Mouse (Mus musculus): Measurements from ENCODE around the gene Slc24a5. TPM values are rescaled to one million over a fixed set of nuclear protein-coding genes. Genes with fewer than 3 reads are reported as not detected.

Gene Slc24a5
- total and polyA plus RNA-seq, 2 experiments from 2014 or later = 1.4 to 6.6 TPM

- ATAC-seq = no peak
- WGBS = 64% methylated on average over 6 of the region's 6 CpGs
Observed at GRCm38 (mm10) chr2:125119381-125120110, 51.6 kb downstream of the Slc24a5 start.

GRCm38 (mm10) chr2:125122288-125122623, 54.3 kb downstream of the Slc24a5 start:
- H3K9me3 ChIP-seq (ENCODE audit: low read length) = no peaks in the 10 kb centered on the region
- H3K36me3 ChIP-seq (ENCODE audit: insufficient read depth, low read length) = no peaks in the 10 kb centered on the region
- H3K4me2 ChIP-seq (ENCODE audit: low read depth, low read length) = peak overlapping the region; percentile 70
- 5% methylated on average over 4 of the region's 4 CpGs for WGBS
- peak overlapping the region; percentile 59 for H3K4me3 ChIP-seq (ENCODE audit: low read length)
- no peaks in the 10 kb centered on the region for H3K27me3 ChIP-seq (ENCODE audit: insufficient read depth, low read length)
- H3K27ac ChIP-seq = peak overlapping the region; percentile 97
- 0 out of 2 replicates have a peak, but pooled peaks cover 9% of the 10 kb centered on the region for H3K4me1 ChIP-seq (ENCODE audit: insufficient read depth, low read length)
- ATAC-seq (peak; percentile 41; the same call in 1 of the 2 replicates), DNase-seq (ENCODE audit: low spot score) (peak; percentile 53)
- no peak for TF ChIP-seq CTCF (IDR thresholded peaks at IDR 0.05; ENCODE audit: low read depth)
- H3K9ac ChIP-seq (replicated peaks; ENCODE audit: low read length) = peak overlapping the region; percentile 93

More at GRCm38 (mm10) chr2:125119381-125120110, 51.6 kb downstream of the Slc24a5 start:
- Histone ChIP-seq H3K4me1 (ENCODE audit: insufficient read depth, low read length) (0 out of 2 replicates have a peak, but pooled peaks cover 9% of the 10 kb centered on the region), H3K36me3 (ENCODE audit: insufficient read depth, low read length) (peaks cover 8% of the 10 kb centered on the region; the same call in 1 of the 2 replicates), H3K4me2 (ENCODE audit: low read depth, low read length) (0 out of 2 replicates have a peak overlapping the region, but pooled peaks have one; percentile 0), H3K9ac (replicated peaks; ENCODE audit: low read length) (no peak overlapping the region), H3K9me3 (ENCODE audit: low read length) (no peaks in the 10 kb centered on the region), H3K27ac (no peak overlapping the region), H3K27me3 (ENCODE audit: insufficient read depth, low read length) (no peaks in the 10 kb centered on the region), H3K4me3 (ENCODE audit: low read length) (no peak overlapping the region)
- TF ChIP-seq CTCF (IDR thresholded peaks at IDR 0.05; ENCODE audit: low read depth) = no peak
- DNase-seq (ENCODE audit: low spot score) = no peak

- peak overlapping the region; percentile 93 for H3K9ac ChIP-seq (replicated peaks; ENCODE audit: low read length)
- H3K36me3 ChIP-seq (ENCODE audit: insufficient read depth, low read length) = no peaks in the 10 kb centered on the region
- H3K4me2 ChIP-seq (ENCODE audit: low read depth, low read length) = peak overlapping the region; percentile 70
- H3K4me1 ChIP-seq (ENCODE audit: insufficient read depth, low read length) = 0 out of 2 replicates have a peak, but pooled peaks cover 9% of the 10 kb centered on the region
- H3K27ac ChIP-seq = peak overlapping the region; percentile 97
- ATAC-seq = peak; percentile 74
- WGBS = under 1% methylated on average over 54 of the region's 59 CpGs
- H3K9me3 ChIP-seq (ENCODE audit: low read length) = no peaks in the 10 kb centered on the region
- no peak for TF ChIP-seq CTCF (IDR thresholded peaks at IDR 0.05; ENCODE audit: low read depth)
- no peaks in the 10 kb centered on the region for H3K27me3 ChIP-seq (ENCODE audit: insufficient read depth, low read length)
- peak; percentile 68 for DNase-seq (ENCODE audit: low spot score)
- H3K4me3 ChIP-seq (ENCODE audit: low read length) = peak overlapping the region; percentile 59
Observed at GRCm38 (mm10) chr2:125122624-125123476, 54.9 kb downstream of the Slc24a5 start.

GRCm38 (mm10) chr2:125123477-125123852, 55.5 kb downstream of the Slc24a5 start, which contains the start of gene Myef2:
Gene Myef2, minus strand, starts transcription at chr2:125123661.
- Histone ChIP-seq H3K4me1 (ENCODE audit: insufficient read depth, low read length) (0 out of 2 replicates have a peak, but pooled peaks cover 9% of the 10 kb centered on the region), H3K4me3 (ENCODE audit: low read length) (peak within 1 kb of the TSS; percentile 59), H3K27me3 (ENCODE audit: insufficient read depth, low read length) (no peaks in the 10 kb centered on the region), H3K36me3 (ENCODE audit: insufficient read depth, low read length) (no peaks in the 10 kb centered on the region), H3K9me3 (ENCODE audit: low read length) (no peaks in the 10 kb centered on the region), H3K4me2 (ENCODE audit: low read depth, low read length) (peak within 1 kb of the TSS; percentile 70), H3K27ac (peak within 1 kb of the TSS; percentile 97), H3K9ac (replicated peaks; ENCODE audit: low read length) (peak within 1 kb of the TSS; percentile 93)
- ATAC-seq (peak; percentile 91), DNase-seq (ENCODE audit: low spot score) (peak; percentile 93)
- no peak for TF ChIP-seq CTCF (IDR thresholded peaks at IDR 0.05; ENCODE audit: low read depth)
- WGBS = under 1% methylated on average over 28 of the region's 48 CpGs

GRCm38 (mm10) chr2:125125824-125126223, 57.9 kb downstream of the Slc24a5 start:
- no peak for TF ChIP-seq CTCF (IDR thresholded peaks at IDR 0.05; ENCODE audit: low read depth)
- no peak for ATAC-seq
- DNase-seq (ENCODE audit: low spot score) = no peak

GRCm38 (mm10) chr2:125126792-125127191, 58.9 kb downstream of the Slc24a5 start:
- H3K9ac ChIP-seq (replicated peaks; ENCODE audit: low read length) = no peak overlapping the region
- no peak overlapping the region for H3K27ac ChIP-seq
- H3K27me3 ChIP-seq (ENCODE audit: insufficient read depth, low read length) = no peaks in the 10 kb centered on the region
- H3K4me2 ChIP-seq (ENCODE audit: low read depth, low read length) = no peak overlapping the region
- H3K4me1 ChIP-seq (ENCODE audit: insufficient read depth, low read length) = no peaks in the 10 kb centered on the region
- H3K36me3 ChIP-seq (ENCODE audit: insufficient read depth, low read length) = no peaks in the 10 kb centered on the region
- DNase-seq (ENCODE audit: low spot score) (no peak), ATAC-seq (no peak)
- no peaks in the 10 kb centered on the region for H3K9me3 ChIP-seq (ENCODE audit: low read length)
- no peak for TF ChIP-seq CTCF (IDR thresholded peaks at IDR 0.05; ENCODE audit: low read depth)
- no peak overlapping the region for H3K4me3 ChIP-seq (ENCODE audit: low read length)
- 85% methylated on average over 3 of the region's 3 CpGs for WGBS

More at GRCm38 (mm10) chr2:125125824-125126223, 57.9 kb downstream of the Slc24a5 start:
- Histone ChIP-seq H3K4me1 (ENCODE audit: insufficient read depth, low read length) (0 out of 2 replicates have a peak, but pooled peaks cover 4% of the 10 kb centered on the region), H3K27ac (no peak overlapping the region), H3K4me2 (ENCODE audit: low read depth, low read length) (no peak overlapping the region), H3K9ac (replicated peaks; ENCODE audit: low read length) (no peak overlapping the region), H3K4me3 (ENCODE audit: low read length) (no peak overlapping the region), H3K27me3 (ENCODE audit: insufficient read depth, low read length) (no peaks in the 10 kb centered on the region), H3K9me3 (ENCODE audit: low read length) (no peaks in the 10 kb centered on the region), H3K36me3 (ENCODE audit: insufficient read depth, low read length) (no peaks in the 10 kb centered on the region)
- WGBS = 25% methylated on average over 4 of the region's 4 CpGs

All from hindbrain, postnatal 0 days (tissue).